In genomic region chr6:17740128-17740527, GRCm38 (mm10) we compare ENCODE assay signal across 18 mouse cellular contexts.
"Had no signal": no experiment of that assay in that cellular context is flagged by ENCODE, and none has a peak within 500 bp of the region (broad histone marks: within the 10 kb centered on the region; RNA-seq: fewer than 3 reads in every experiment).

No protein-coding gene starts in this region.

- H3K4me2 ChIP-seq: limb, embryonic 15.5 days; midbrain, embryonic 13.5 days; neural tube, embryonic 13.5 days; neural tube, embryonic 15.5 days had no signal

- H3K4me1 ChIP-seq: limb, embryonic 15.5 days; midbrain, embryonic 10.5 days; midbrain, embryonic 13.5 days; neural tube, embryonic 13.5 days; neural tube, embryonic 15.5 days had no signal

- DNase-seq: lung, adult 18-20 months; lung, postnatal 36 days; retina, postnatal 1 day; right cerebral cortex, adult 18-20 months; right cerebral cortex, postnatal 25 days; right cerebral cortex, postnatal 4 days; spleen, adult 18-20 months; thymus, adult 18-20 months; thymus, postnatal 14 days; thymus, postnatal 36 days had no signal

- ATAC-seq: midbrain, embryonic 13.5 days; midbrain, embryonic 16.5 days had no signal

- H3K27me3 ChIP-seq: limb, embryonic 15.5 days; midbrain, embryonic 13.5 days; neural tube, embryonic 13.5 days; neural tube, embryonic 15.5 days had no signal

- H3K9me3 ChIP-seq: limb, embryonic 15.5 days; midbrain, embryonic 10.5 days; midbrain, embryonic 13.5 days; neural tube, embryonic 13.5 days; neural tube, embryonic 15.5 days had no signal

- H3K36me3 ChIP-seq: limb, embryonic 15.5 days; midbrain, embryonic 10.5 days; midbrain, embryonic 13.5 days; neural tube, embryonic 13.5 days; neural tube, embryonic 15.5 days had no signal

- H3K27ac ChIP-seq: limb, embryonic 15.5 days; midbrain, embryonic 10.5 days; midbrain, embryonic 13.5 days; neural tube, embryonic 13.5 days; neural tube, embryonic 15.5 days had no signal

- H3K9ac ChIP-seq: limb, embryonic 15.5 days; liver, embryonic 14.5 days; midbrain, embryonic 13.5 days; neural tube, embryonic 13.5 days; neural tube, embryonic 15.5 days had no signal

- H3K4me3 ChIP-seq: limb, embryonic 15.5 days; midbrain, embryonic 10.5 days; midbrain, embryonic 13.5 days; myocyte; neural tube, embryonic 13.5 days; neural tube, embryonic 15.5 days had no signal
